Mouse (Mus musculus) liver, adult 2 months (tissue): ENCODE data around the gene Crocc.

Experiments
- CTCF ChIP-seq: fragments of 200-500 bp; IDR thresholded peaks from 2 replicates; pipeline ENCODE4 v1.5.1; 2011; ENCODE audit warnings: low read depth, low read length, control low read depth
- POLR2A ChIP-seq: fragments of 200-500 bp; IDR thresholded peaks from 2 replicates; pipeline ENCODE4 v1.6.1; 2011; ENCODE audit warnings: low read length, control low read depth; ENCODE audit not compliant: insufficient read depth; ENCODE audit errors: extremely low read depth

DNA sequence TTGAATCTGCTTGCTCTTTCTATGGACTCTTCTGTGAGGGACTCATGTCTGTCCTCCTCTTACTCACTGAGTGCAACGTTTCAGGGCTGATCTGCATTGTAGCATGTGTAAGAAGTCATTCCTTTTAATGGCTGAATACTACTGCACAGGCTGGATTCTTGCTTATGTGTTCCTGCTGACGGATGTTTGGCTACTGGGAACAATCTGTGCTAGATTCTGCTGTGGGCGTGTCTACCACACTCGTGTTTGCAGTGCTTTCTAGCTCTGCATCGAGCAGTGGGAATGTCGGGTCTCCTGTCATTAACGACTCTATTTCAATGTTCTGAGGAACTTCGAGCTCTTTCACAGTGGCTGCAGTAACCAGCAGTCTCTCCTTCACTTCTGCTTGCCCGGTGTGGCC, 36.3 kb downstream of the Crocc start:
- TF ChIP-seq POLR2A = no peak
- TF ChIP-seq CTCF = no peak
